Mouse (Mus musculus): ENCODE data around the gene Ugt1a9.
"Not testable (repeated sequence)": the region's sequence is repeated elsewhere in the genome, so short reads cannot be mapped to it uniquely, and the experiment has no call there.

Gene Ugt1a9

GRCm38 (mm10) chr1:88220336-88220735 lies 149.7 kb downstream of the Ugt1a9 start:
- DNase-seq (ENCODE audit: low spot score in 2 of 2), result no peak

GRCm38 (mm10) chr1:88222216-88222615 lies 151.6 kb downstream of the Ugt1a9 start:
- DNase-seq (ENCODE audit: low spot score in 2 of 2), result no peak

- not testable (repeated sequence) for DNase-seq (ENCODE audit: low spot score in 2 of 2)
Observed at GRCm38 (mm10) chr1:88223011-88223515, 152.5 kb downstream of the Ugt1a9 start.

- DNase-seq (ENCODE audit: low spot score in 2 of 2), result no peak
Observed at GRCm38 (mm10) chr1:88223591-88223990, 153.0 kb downstream of the Ugt1a9 start.

GRCm38 (mm10) chr1:88224029-88224776 lies 153.6 kb downstream of the Ugt1a9 start:
- no peak for DNase-seq (ENCODE audit: low spot score in 2 of 2)

GRCm38 (mm10) chr1:88225301-88225700 lies 154.7 kb downstream of the Ugt1a9 start:
- not testable (repeated sequence) for DNase-seq (ENCODE audit: low spot score in 2 of 2)

GRCm38 (mm10) chr1:88225741-88226140 lies 155.1 kb downstream of the Ugt1a9 start:
- DNase-seq (ENCODE audit: low spot score in 2 of 2), result no peak

GRCm38 (mm10) chr1:88226670-88227379 lies 156.2 kb downstream of the Ugt1a9 start, which contains the start of gene Mroh2a:
Gene Mroh2a, plus strand, starts transcription at chr1:88226986.
- no peak for DNase-seq (ENCODE audit: low spot score in 2 of 2)

GRCm38 (mm10) chr1:88227482-88227881 lies 156.9 kb downstream of the Ugt1a9 start:
- no peak for DNase-seq (ENCODE audit: low spot score in 2 of 2)

- no peak for DNase-seq (ENCODE audit: low spot score in 2 of 2)
Observed at GRCm38 (mm10) chr1:88228121-88228520, 157.5 kb downstream of the Ugt1a9 start.

- no peak for DNase-seq (ENCODE audit: low spot score in 2 of 2)
Observed at GRCm38 (mm10) chr1:88229566-88229965, 159.0 kb downstream of the Ugt1a9 start.

- no peak for DNase-seq (ENCODE audit: low spot score in 2 of 2)
Observed at GRCm38 (mm10) chr1:88229986-88230385, 159.4 kb downstream of the Ugt1a9 start.

GRCm38 (mm10) chr1:88230421-88230820 lies 159.8 kb downstream of the Ugt1a9 start:
- no peak for DNase-seq (ENCODE audit: low spot score in 2 of 2)

- no peak for DNase-seq (ENCODE audit: low spot score in 2 of 2)
Observed at GRCm38 (mm10) chr1:88230981-88231802, 160.6 kb downstream of the Ugt1a9 start.

- no peak for DNase-seq (ENCODE audit: low spot score in 2 of 2)
Observed at GRCm38 (mm10) chr1:88231803-88232499, 161.4 kb downstream of the Ugt1a9 start.

- DNase-seq (ENCODE audit: low spot score in 2 of 2), result no peak
Observed at GRCm38 (mm10) chr1:88232664-88233380, 162.2 kb downstream of the Ugt1a9 start.

GRCm38 (mm10) chr1:88233421-88234247 lies 163.0 kb downstream of the Ugt1a9 start:
- no peak for DNase-seq (ENCODE audit: low spot score in 2 of 2)

GRCm38 (mm10) chr1:88234248-88234610 lies 163.6 kb downstream of the Ugt1a9 start:
- DNase-seq (ENCODE audit: low spot score in 2 of 2), result no peak

GRCm38 (mm10) chr1:88234646-88235045 lies 164.0 kb downstream of the Ugt1a9 start:
- no peak for DNase-seq (ENCODE audit: low spot score in 2 of 2)
